Mouse (Mus musculus) liver, embryonic 11.5 days (tissue): Measurements from ENCODE around the gene Hsd17b3. TPM values are rescaled to one million over a fixed set of nuclear protein-coding genes. Genes with fewer than 3 reads are reported as not detected.
A peak's percentile ranks its signal among the peaks of the same experiment; 100 is the strongest.

Experiments
- ATAC-seq: fragments of 200-750 bp; cut with Nextera tagmentation; replicated peaks from 2 replicates; pipeline ENCODE4 v1.8.0; 2017; ENCODE audit warnings: moderate number of reproducible peaks, mild to moderate bottlenecking, moderate TSS enrichment, moderate library complexity; ENCODE audit not compliant: low FRiP score
- DNase-seq: peaks from one replicate; pipeline ENCODE4 v3.0.0-alpha.2; 2017; ENCODE audit warnings: low spot score
- H3K27ac ChIP-seq: fragments of 300-500 bp; sonication (generic); 2 replicates; pipeline ENCODE4 v1.5.1; 2014; ENCODE audit warnings: mild to moderate bottlenecking, low read depth, low read length, control low read depth
- H3K27me3 ChIP-seq: fragments of 300-500 bp; sonication (generic); replicated peaks from 2 replicates; pipeline ENCODE4 v1.6.1; 2014; ENCODE audit warnings: low read length, mixed read lengths; ENCODE audit not compliant: control insufficient read depth, insufficient read depth
- H3K36me3 ChIP-seq: fragments of 300-500 bp; sonication (generic); 2 replicates; pipeline ENCODE4 v1.6.1; 2014; ENCODE audit warnings: mild to moderate bottlenecking, low read length, moderate library complexity, mixed read lengths; ENCODE audit not compliant: control insufficient read depth, insufficient read depth
- H3K4me1 ChIP-seq: fragments of 300-500 bp; sonication (generic); replicated peaks from 2 replicates; pipeline ENCODE4 v1.6.1; 2014; ENCODE audit warnings: low read length, mixed read lengths; ENCODE audit not compliant: control insufficient read depth, insufficient read depth
- H3K4me2 ChIP-seq: fragments of 300-500 bp; sonication (generic); 2 replicates; pipeline ENCODE4 v1.6.1; 2014; ENCODE audit warnings: mild to moderate bottlenecking, control low read depth, moderate library complexity
- H3K4me3 ChIP-seq: fragments of 300-500 bp; sonication (generic); 2 replicates; pipeline ENCODE4 v1.5.1; 2014; ENCODE audit warnings: low read depth, low read length, control low read depth
- H3K9ac ChIP-seq: fragments of 300-500 bp; sonication (generic); 2 replicates; pipeline ENCODE4 v1.6.1; 2014; ENCODE audit warnings: low read depth, low read length, control low read depth
- H3K9me3 ChIP-seq: fragments of 300-500 bp; sonication (generic); 2 replicates; pipeline ENCODE4 v1.6.1; 2016; ENCODE audit warnings: low read length, inconsistent platforms, mixed read lengths; ENCODE audit not compliant: control insufficient read depth
- WGBS: fragments of 180-500 bp; shearing (Covaris S2); extraction: QIAGEN DNeasy Blood & Tissue Kit; methylation state at CpG from one replicate; pipeline ENCODE4 v1.1.7; 2014; 5-methylcytosine and 5-hydroxymethylcytosine counted together
- polyA plus RNA-seq: library from polyadenylated mRNA; unstranded; fragments of >200 nt; fragmentation: Nextera tagmentation; extraction: Ambion mirVana; gene quantifications from 2 replicates; pipeline ENCODE4 v1.2.1, GENCODE M21; 2014

The Hsd17b3 gene
- polyA plus RNA-seq, 1 experiment from 2014 or later: not detected

DNA sequence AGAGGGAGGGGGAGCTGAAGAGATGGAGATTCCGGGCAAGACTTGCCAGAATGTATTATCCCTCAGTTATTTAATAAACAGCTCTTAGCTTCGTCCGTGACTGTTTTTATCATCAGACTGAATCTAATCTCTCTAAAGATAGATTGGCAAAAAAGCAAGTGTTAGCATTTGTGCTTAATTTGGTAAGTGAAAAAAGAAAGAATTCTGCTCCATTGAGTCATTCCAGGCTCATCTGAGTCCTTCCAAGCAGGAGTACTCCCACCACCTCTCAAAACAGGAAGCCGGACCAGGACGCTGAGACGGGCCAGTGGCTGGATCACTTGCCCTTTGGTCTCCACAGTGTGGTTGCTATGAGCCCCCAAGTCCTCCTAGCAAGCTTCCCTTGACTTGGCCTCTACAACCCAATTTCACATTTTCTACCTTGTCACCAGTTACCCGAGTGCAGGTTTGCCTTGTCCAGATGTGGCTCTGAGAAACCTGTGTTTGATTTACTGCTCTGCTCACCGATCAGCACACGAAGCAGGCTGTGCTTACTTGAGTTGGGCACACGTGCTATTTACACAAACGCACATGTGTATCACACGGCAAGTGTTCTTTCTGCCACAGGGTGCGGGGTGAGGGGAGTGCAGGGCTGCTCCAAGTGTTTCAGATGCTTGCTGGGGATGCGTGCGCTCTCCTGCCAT, 66.1 kb downstream of the Hsd17b3 start:
- H3K27me3 ChIP-seq: no peaks in the 10 kb centered on the region
- no peak for DNase-seq
- H3K9ac ChIP-seq: no peak overlapping the region
- H3K9me3 ChIP-seq: no peaks in the 10 kb centered on the region
- H3K4me3 ChIP-seq: no peak overlapping the region
- H3K4me2 ChIP-seq: no peak overlapping the region
- no peak overlapping the region for H3K27ac ChIP-seq
- H3K36me3 ChIP-seq: no peaks in the 10 kb centered on the region
- no peak for ATAC-seq
- H3K4me1 ChIP-seq: no peaks in the 10 kb centered on the region
- WGBS: 70% methylated on average over 15 of the region's 15 CpGs

DNA sequence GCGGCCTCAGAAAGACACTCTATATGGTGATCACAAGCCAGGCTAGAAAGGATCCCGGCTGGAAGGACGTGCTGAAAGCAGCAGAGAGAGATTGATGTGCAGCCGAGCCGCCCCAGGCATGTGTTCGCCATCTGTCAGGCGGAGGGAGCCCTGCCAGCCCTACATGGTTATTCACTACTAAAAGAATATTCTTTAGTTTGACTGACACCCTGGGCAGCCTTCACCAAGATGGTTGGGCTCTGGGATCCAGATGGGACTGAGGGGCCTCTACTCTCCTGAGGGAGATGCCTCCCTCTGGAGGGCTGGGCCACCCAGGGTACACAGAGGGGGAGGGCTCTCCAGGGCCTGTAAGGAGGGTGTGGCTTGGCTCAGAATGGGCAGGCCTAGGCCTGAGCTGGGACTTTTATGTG, 68.1 kb downstream of the Hsd17b3 start:
- Histone ChIP-seq H3K27ac (no peak overlapping the region), H3K4me1 (no peaks in the 10 kb centered on the region), H3K27me3 (no peaks in the 10 kb centered on the region), H3K36me3 (no peaks in the 10 kb centered on the region), H3K9me3 (no peaks in the 10 kb centered on the region), H3K4me3 (no peak overlapping the region), H3K4me2 (no peak overlapping the region), H3K9ac (no peak overlapping the region)
- ATAC-seq (peak; percentile 57; the same call in 1 of the 2 replicates), DNase-seq (no peak)
- WGBS: 54% methylated on average over 7 of the region's 7 CpGs

DNA sequence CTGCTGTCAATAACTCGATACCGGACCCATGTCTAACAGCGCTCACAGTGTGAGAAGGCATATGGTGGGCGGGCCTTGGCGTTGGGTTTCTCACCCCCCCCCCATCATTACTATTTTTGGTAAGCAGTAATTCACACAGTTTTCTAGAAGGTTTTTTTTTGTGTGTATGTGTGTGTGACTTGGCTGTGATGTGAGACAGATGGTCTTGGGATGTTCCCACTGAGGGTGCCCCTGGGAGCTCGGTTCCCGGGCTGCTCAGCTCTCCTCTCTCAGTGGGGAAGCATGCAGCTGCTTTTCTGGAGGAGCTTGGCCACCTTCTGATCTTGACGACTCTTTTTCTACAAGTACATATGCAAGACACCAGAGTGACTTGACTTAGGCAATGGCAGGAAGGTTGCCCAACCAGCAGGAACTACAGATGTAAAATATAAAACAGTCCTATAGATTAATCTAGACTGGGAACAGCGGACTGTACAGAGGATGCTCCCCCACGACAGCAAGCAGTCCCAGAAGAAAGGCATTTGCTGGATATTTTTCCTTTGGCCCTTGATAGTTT, 70.4 kb downstream of the Hsd17b3 start:
- H3K36me3 ChIP-seq: no peaks in the 10 kb centered on the region
- no peak overlapping the region for H3K4me3 ChIP-seq
- no peaks in the 10 kb centered on the region for H3K27me3 ChIP-seq
- no peak overlapping the region for H3K4me2 ChIP-seq
- H3K9me3 ChIP-seq: no peaks in the 10 kb centered on the region
- DNase-seq (no peak), ATAC-seq (no peak)
- 83% methylated on average over 10 of the region's 10 CpGs for WGBS
- no peaks in the 10 kb centered on the region for H3K4me1 ChIP-seq
- no peak overlapping the region for H3K27ac ChIP-seq
- H3K9ac ChIP-seq: no peak overlapping the region

DNA sequence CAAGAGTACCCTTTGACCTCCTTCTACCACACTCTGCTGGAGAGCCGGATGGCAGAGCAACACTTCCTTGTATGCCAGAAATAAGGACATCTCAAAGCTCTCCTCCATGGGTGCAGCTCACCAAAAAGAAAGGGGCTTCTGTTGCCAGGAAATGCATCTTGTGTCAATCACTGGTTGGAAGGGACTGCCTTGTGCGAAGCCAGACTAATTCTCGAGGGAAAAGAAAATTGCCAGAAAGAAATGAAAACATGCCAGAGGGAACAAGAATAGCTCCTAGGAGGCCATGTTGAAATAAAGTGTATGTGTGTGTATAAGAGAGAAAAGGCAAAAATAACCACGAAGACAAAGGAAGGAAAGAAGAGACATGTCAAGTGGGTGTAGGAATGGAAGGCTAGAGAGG, 73.0 kb downstream of the Hsd17b3 start:
- DNase-seq (no peak), ATAC-seq (no peak)
- WGBS: 71% methylated on average over 4 of the region's 4 CpGs
- H3K9ac ChIP-seq: no peak overlapping the region
- no peaks in the 10 kb centered on the region for H3K4me1 ChIP-seq
- H3K4me3 ChIP-seq: no peak overlapping the region
- no peaks in the 10 kb centered on the region for H3K27me3 ChIP-seq
- H3K36me3 ChIP-seq: no peaks in the 10 kb centered on the region
- H3K4me2 ChIP-seq: no peak overlapping the region
- H3K9me3 ChIP-seq: no peaks in the 10 kb centered on the region
- H3K27ac ChIP-seq: no peak overlapping the region

DNA sequence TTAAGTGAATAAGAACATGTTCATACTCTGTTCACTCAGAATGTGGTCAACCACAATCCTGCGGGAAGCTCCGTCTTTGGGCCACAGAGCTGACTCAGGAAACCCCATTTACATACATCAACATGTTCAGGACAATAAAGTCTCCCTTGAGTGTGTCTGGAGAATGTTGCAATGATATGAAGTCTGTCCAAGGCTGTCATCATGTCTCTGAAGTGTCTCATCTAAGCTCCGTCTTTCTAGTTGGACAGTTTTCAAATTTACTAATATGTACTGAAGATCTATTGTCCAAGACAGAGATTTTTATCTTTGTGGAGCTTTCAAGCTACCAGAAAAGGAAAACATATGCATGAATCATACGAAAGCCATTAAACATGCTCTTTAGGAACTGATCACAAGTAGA, 77.9 kb downstream of the Hsd17b3 start:
- H3K4me3 ChIP-seq: no peak overlapping the region
- no peaks in the 10 kb centered on the region for H3K9me3 ChIP-seq
- no peaks in the 10 kb centered on the region for H3K36me3 ChIP-seq
- ATAC-seq (no peak), DNase-seq (no peak)
- H3K9ac ChIP-seq: no peak overlapping the region
- no peak overlapping the region for H3K27ac ChIP-seq
- 72% methylated on average over 4 of the region's 4 CpGs for WGBS
- no peaks in the 10 kb centered on the region for H3K4me1 ChIP-seq
- H3K4me2 ChIP-seq: no peak overlapping the region
- H3K27me3 ChIP-seq: no peaks in the 10 kb centered on the region

Other genes with a start within 250 kb of the Hsd17b3 start
- gene Slc35d2, start 40.1 kb upstream of the Hsd17b3 start, polyA plus RNA-seq: 4.2 and 5.8 TPM in 2 replicates
- gene Zfp367, start 64.0 kb upstream of the Hsd17b3 start, polyA plus RNA-seq: 21.2 and 25.1 TPM in 2 replicates
- gene Habp4, start 72.6 kb upstream of the Hsd17b3 start, polyA plus RNA-seq: 15.0 and 15.2 TPM in 2 replicates
- gene Cdc14b, start 186.1 kb upstream of the Hsd17b3 start, polyA plus RNA-seq: 16.6 and 17.5 TPM in 2 replicates
- gene Aaed1, start 223.5 kb upstream of the Hsd17b3 start, polyA plus RNA-seq: 43.0 and 45.5 TPM in 2 replicates